Mouse (Mus musculus): Measurements from ENCODE around the gene BC035947.

DNA sequence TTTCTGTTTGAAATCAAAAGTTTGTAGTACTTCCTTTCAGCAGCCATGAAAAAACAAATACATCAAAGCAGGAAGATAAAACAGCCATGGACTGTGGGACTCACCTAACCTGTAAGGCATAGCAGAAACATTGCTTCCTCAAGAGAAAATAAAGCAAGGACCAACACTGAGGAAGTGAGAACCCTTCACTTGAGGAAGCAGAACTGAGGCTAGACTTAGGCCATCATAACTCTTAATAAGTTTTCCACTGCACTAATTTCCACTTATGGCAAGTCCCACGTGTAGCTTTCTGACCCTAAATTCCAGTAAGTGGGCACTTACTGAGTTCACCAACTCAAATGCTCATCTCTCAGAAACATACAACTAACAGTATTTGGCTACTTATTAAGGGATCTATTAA is 21.8 kb downstream of the BC035947 start:
- TF ChIP-seq CTCF (conservative IDR thresholded peaks at IDR 0.05 in 1 of 2, IDR thresholded peaks at IDR 0.05 in 1 of 2; ENCODE audit: low read depth in 2 of 2, low read length in 2 of 2) (no peak), EP300 (IDR thresholded peaks at IDR 0.05; ENCODE audit: low read length) (peak; percentile 87), ZC3H11A (IDR thresholded peaks at IDR 0.05; ENCODE audit: low read depth, low read length) (no peak), RCOR1 (conservative IDR thresholded peaks at IDR 0.05; ENCODE audit: low read depth, low read length) (no peak), CHD2 (IDR thresholded peaks at IDR 0.05; ENCODE audit: low read length) (no peak), E2F4 (IDR thresholded peaks at IDR 0.05; ENCODE audit: insufficient replicate concordance, low read depth, low read length) (no peak), JUN (IDR thresholded peaks at IDR 0.05; ENCODE audit: insufficient read depth, low read depth, low read length) (no peak), POLR2A (IDR thresholded peaks at IDR 0.05; ENCODE audit: low read depth, low read length) (no peak), MAFK (IDR thresholded peaks at IDR 0.05; ENCODE audit: insufficient replicate concordance, low read length) (no peak), ZKSCAN1 (IDR thresholded peaks at IDR 0.05; ENCODE audit: borderline replicate concordance, low read depth, low read length) (no peak), HCFC1 (IDR thresholded peaks at IDR 0.05; ENCODE audit: low read depth, low read length) (no peak)

Data from CH12.LX (cell line).